Mouse (Mus musculus): ENCODE measurements at regions not wholly inside any gene's neighbourhood (a gene's known extent, or its start where the extent isn't known, plus 50 kb on each side); places are given as distances from the start of the nearest gene placed in this dataset.
"Not testable (repeated sequence)": the region's sequence is repeated elsewhere in the genome, so short reads cannot be mapped to it uniquely, and the experiment has no call there.

- DNase-seq (ENCODE audit: low read depth): no peak
Measured at GRCm38 (mm10) chr15:16130862-16131261, 597.7 kb upstream of the Cdh9 start.

DNA sequence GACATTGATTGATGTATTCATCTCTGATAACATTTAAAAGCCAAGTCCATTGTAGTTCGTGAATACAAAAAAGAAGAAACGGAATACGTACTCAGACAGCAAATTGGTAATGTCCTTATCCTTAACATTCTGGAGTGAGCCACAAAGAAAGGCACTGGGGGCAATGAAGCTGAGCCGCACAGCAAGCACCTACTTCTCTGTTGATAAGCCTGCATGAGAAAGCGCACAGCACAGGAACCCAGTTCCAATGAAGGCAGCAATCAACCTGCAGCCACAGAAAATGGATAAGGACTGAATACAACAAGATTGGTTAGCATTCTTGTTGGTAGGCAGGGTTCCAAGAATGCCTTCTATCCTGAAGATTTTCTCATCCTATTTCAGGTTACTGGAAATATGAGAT is 570.4 kb upstream of the Cdh9 start:
- DNase-seq (ENCODE audit: low read depth): no peak

GRCm38 (mm10) chr15:16163969-16164368 is 564.6 kb upstream of the Cdh9 start:
- peak; percentile 54 for DNase-seq (ENCODE audit: low read depth)

GRCm38 (mm10) chr15:16213354-16213753 is 515.2 kb upstream of the Cdh9 start:
- no peak for DNase-seq (ENCODE audit: low read depth)

DNA sequence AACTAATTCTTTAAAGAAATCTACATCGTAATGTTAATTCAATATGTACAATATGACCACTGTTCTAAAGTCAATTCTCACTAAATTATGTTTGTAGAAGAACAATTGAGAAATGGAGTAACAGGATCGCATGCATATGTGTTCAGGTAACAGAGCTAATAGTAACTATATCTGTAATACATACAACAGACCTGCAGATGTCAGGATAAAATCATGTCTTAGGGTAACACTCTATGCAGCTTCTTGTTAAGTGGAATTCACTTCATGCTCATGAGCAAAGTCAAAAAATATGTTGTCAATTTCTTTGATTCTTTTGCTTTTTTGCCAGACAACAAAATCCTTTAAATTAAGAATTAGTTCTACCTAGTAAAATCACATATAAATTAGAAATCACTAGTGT is 506.9 kb upstream of the Cdh9 start:
- peak; percentile 73 for DNase-seq (ENCODE audit: low read depth)

GRCm38 (mm10) chr15:16248595-16248994 is 480.0 kb upstream of the Cdh9 start:
- DNase-seq (ENCODE audit: low read depth): no peak

DNA sequence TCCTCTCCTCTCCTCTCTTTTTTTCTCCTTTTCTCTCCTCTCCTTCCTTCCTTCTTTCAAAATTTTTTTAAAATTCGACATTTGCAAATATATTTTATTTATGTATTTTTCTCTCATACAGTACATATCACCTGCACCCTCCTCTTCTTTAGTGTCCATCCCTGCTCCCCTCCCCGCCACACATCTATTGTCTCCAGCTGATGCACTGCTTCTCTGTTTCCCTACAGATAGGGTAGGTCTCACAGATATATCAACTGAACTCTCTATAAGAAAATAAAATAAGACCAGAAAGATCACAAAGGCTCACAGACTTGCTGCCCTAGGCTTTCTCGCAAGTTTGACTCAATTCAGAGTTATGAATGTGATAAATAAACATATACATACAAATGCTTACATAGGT is 443.4 kb upstream of the Cdh9 start:
- DNase-seq (ENCODE audit: low read depth): no peak

GRCm38 (mm10) chr15:16294553-16294952 is 434.0 kb upstream of the Cdh9 start:
- DNase-seq (ENCODE audit: low read depth): not testable (repeated sequence)

GRCm38 (mm10) chr15:16309678-16310077 is 418.9 kb upstream of the Cdh9 start:
- DNase-seq (ENCODE audit: low read depth): no peak

- DNase-seq (ENCODE audit: low read depth): peak; percentile 77
Measured at GRCm38 (mm10) chr15:16311956-16312646, 416.5 kb upstream of the Cdh9 start.

- DNase-seq (ENCODE audit: low read depth): no peak
Measured at GRCm38 (mm10) chr15:16312721-16313120, 415.8 kb upstream of the Cdh9 start.

GRCm38 (mm10) chr15:16313818-16314217 is 414.7 kb upstream of the Cdh9 start:
- DNase-seq (ENCODE audit: low read depth): peak; percentile 51

DNA sequence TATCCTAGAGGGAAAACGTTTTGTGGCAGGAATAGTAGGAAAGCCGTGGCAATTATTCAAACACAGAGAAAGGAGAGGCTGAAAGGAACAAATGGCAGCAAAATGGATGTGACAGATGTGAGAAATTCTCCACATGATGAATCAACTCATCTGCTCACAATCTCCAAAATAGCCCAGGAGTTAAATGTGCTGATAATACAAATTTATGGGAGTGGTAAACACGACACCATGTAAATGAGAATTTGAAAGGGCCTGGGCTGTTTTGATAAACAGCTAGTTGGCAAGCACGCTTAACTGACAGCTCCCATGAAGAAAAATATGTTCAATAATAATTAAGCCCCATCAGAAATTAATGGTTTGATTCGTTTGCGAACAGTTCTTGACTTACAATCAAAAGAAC is 413.9 kb upstream of the Cdh9 start:
- no peak for DNase-seq (ENCODE audit: low read depth)

DNA sequence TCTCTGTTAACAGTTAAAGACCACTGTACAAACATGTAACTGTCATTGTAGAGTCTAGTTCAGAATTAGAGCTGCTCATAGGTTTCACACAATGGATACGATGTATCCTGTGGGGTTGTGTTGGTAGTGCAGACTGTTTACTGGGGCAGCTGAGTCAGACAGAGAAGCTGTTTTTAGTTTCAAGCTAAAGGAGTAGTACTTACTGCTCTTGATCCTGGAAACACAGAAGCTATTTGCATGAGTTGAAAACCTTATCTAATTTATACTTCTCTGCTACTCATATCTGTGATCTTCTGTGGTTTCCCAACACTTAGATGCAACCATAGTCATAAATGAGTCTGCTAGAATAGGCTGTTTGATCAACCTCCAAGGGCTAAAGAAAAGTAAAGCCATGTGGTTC is 413.5 kb upstream of the Cdh9 start:
- peak; percentile 75 for DNase-seq (ENCODE audit: low read depth)

- DNase-seq (ENCODE audit: low read depth): no peak
Measured at GRCm38 (mm10) chr15:16326327-16326726, 402.2 kb upstream of the Cdh9 start.
